Mouse (Mus musculus) ovary, postnatal 14 days (tissue): ENCODE results near the gene Hyal3.

Experiments used
- DNase-seq: peaks from one replicate; pipeline ENCODE4 v3.0.0; 2022; ENCODE audit warnings: low spot score

Hyal3 gene

GRCm38 (mm10) chr9:107617461-107617860, 36.8 kb downstream of the Hyal3 start:
- DNase-seq = no peak

GRCm38 (mm10) chr9:107618098-107618497, 37.5 kb downstream of the Hyal3 start:
- no peak for DNase-seq

- DNase-seq = no peak
Measured at GRCm38 (mm10) chr9:107618778-107619545, 38.3 kb downstream of the Hyal3 start.

- no peak for DNase-seq
Measured at GRCm38 (mm10) chr9:107619546-107619879, 38.9 kb downstream of the Hyal3 start.

- no peak for DNase-seq
Measured at GRCm38 (mm10) chr9:107620954-107621353, 40.3 kb downstream of the Hyal3 start.

GRCm38 (mm10) chr9:107624539-107624938, 43.9 kb downstream of the Hyal3 start:
- DNase-seq = no peak

- no peak for DNase-seq
Measured at GRCm38 (mm10) chr9:107624951-107625350, 44.3 kb downstream of the Hyal3 start.

- no peak for DNase-seq
Measured at GRCm38 (mm10) chr9:107625351-107626128, 44.9 kb downstream of the Hyal3 start.

GRCm38 (mm10) chr9:107626158-107626843, 45.7 kb downstream of the Hyal3 start:
- DNase-seq = no peak

GRCm38 (mm10) chr9:107626844-107627277, 46.2 kb downstream of the Hyal3 start:
- peak; percentile 77 for DNase-seq

- DNase-seq = no peak
Measured at GRCm38 (mm10) chr9:107627387-107628255, 47.0 kb downstream of the Hyal3 start.

- DNase-seq = no peak
Measured at GRCm38 (mm10) chr9:107628721-107629410, 48.2 kb downstream of the Hyal3 start.

GRCm38 (mm10) chr9:107629411-107629730, 48.8 kb downstream of the Hyal3 start:
- no peak for DNase-seq

GRCm38 (mm10) chr9:107629901-107630425, 49.3 kb downstream of the Hyal3 start:
- no peak for DNase-seq

GRCm38 (mm10) chr9:107630576-107630975, 50.0 kb downstream of the Hyal3 start:
- DNase-seq = no peak

GRCm38 (mm10) chr9:107631311-107631826, 50.8 kb downstream of the Hyal3 start:
- no peak for DNase-seq

- no peak for DNase-seq
Measured at GRCm38 (mm10) chr9:107631861-107632260, 51.2 kb downstream of the Hyal3 start.

GRCm38 (mm10) chr9:107632478-107632877, 51.9 kb downstream of the Hyal3 start:
- no peak for DNase-seq

GRCm38 (mm10) chr9:107633091-107633660, 52.6 kb downstream of the Hyal3 start:
- peak; percentile 69 for DNase-seq

- DNase-seq = no peak
Measured at GRCm38 (mm10) chr9:107633661-107634405, 53.2 kb downstream of the Hyal3 start.
